Mouse (Mus musculus) heart, postnatal 0 days (tissue): ENCODE data around the gene Psmg4. TPM values are rescaled to one million over a fixed set of nuclear protein-coding genes. Genes with fewer than 3 reads are reported as not detected.

ENCODE experiments used
- ATAC-seq: fragments of 200-750 bp; cut with Nextera tagmentation; 2 replicates; pipeline ENCODE4 v1.8.0; 2017; ENCODE audit warnings: low read depth, moderate number of reproducible peaks, moderate library complexity; ENCODE audit not compliant: insufficient read depth
- DNase-seq: peaks from one replicate; pipeline ENCODE4 v3.0.0-alpha.2; 2016; ENCODE audit warnings: low spot score
- H3K27ac ChIP-seq: fragments of 300-500 bp; sonication (generic); 2 replicates; pipeline ENCODE4 v1.5.1; 2014; ENCODE audit warnings: low read depth, mild to moderate bottlenecking
- H3K27me3 ChIP-seq: fragments of 300-500 bp; sonication (generic); 2 replicates; pipeline ENCODE4 v1.6.1; 2014; ENCODE audit warnings: low read length, mixed read lengths; ENCODE audit not compliant: control insufficient read depth, insufficient read depth
- H3K36me3 ChIP-seq: fragments of 300-500 bp; sonication (generic); replicated peaks from 2 replicates; pipeline ENCODE4 v1.6.1; 2014; ENCODE audit warnings: low read length, mixed read lengths; ENCODE audit not compliant: control insufficient read depth, insufficient read depth
- H3K4me1 ChIP-seq: fragments of 300-500 bp; sonication (generic); 2 replicates; pipeline ENCODE4 v1.6.1; 2014; ENCODE audit warnings: antibody characterized with exemption; ENCODE audit not compliant: control insufficient read depth, insufficient read depth
- H3K4me2 ChIP-seq: fragments of 300-500 bp; sonication (generic); 2 replicates; pipeline ENCODE4 v1.6.1; 2014; ENCODE audit warnings: low read depth, mild to moderate bottlenecking, low read length, moderate library complexity
- H3K4me3 ChIP-seq: fragments of 300-500 bp; sonication (generic); 2 replicates; pipeline ENCODE4 v1.5.1; 2014; ENCODE audit warnings: low read depth, low read length
- H3K9ac ChIP-seq: fragments of 300-500 bp; sonication (generic); replicated peaks from 2 replicates; pipeline ENCODE4 v1.6.1; 2014; ENCODE audit warnings: low read depth, low read length, mixed read lengths
- H3K9me3 ChIP-seq: fragments of 300-500 bp; sonication (generic); replicated peaks from 2 replicates; pipeline ENCODE4 v1.6.1; 2016; ENCODE audit warnings: low read length; ENCODE audit not compliant: control insufficient read depth
- CTCF ChIP-seq: IDR thresholded peaks from 2 replicates; pipeline ENCODE4 v1.5.1; 2016; ENCODE audit warnings: antibody characterized with exemption, control low read depth, low read depth
- EP300 ChIP-seq: IDR thresholded peaks from 2 replicates; pipeline ENCODE4 v1.6.1; 2016; ENCODE audit warnings: antibody characterized with exemption, low read depth
- WGBS: fragments of 180-500 bp; shearing (Covaris S2); extraction: QIAGEN DNeasy Blood & Tissue Kit; methylation state at CpG from one replicate; pipeline ENCODE4 v1.1.7; 2014; 5-methylcytosine and 5-hydroxymethylcytosine counted together
- polyA plus RNA-seq: library from polyadenylated mRNA; unstranded; fragments of >200 nt; fragmentation: Nextera tagmentation; extraction: Ambion mirVana; gene quantifications from 2 replicates; pipeline ENCODE4 v1.2.1, GENCODE M21; 2015
- total RNA-seq: library from RNA; depleted of rRNA; stranded (reverse); fragments of >200 nt; gene quantifications from 2 replicates; pipeline ENCODE4 v1.2.3, GENCODE M21; 2014; ENCODE audit warnings: low replicate concordance

Psmg4 gene
- total and polyA plus RNA-seq, 2 experiments from 2014 or later: 58.0 to 86.3 TPM

GRCm38 (mm10) chr13:34148181-34148580, 14.6 kb upstream of the Psmg4 start:
- no peaks in the 10 kb centered on the region for H3K27me3 ChIP-seq
- no peaks in the 10 kb centered on the region for H3K9me3 ChIP-seq
- H3K36me3 ChIP-seq: no peaks in the 10 kb centered on the region
- H3K4me3 ChIP-seq: peak overlapping the region; percentile 55; the same call in 1 of the 2 replicates
- H3K4me1 ChIP-seq: peaks cover 28% of the 10 kb centered on the region
- WGBS: 75% methylated on average over 3 of the region's 3 CpGs
- no peak for ATAC-seq
- TF ChIP-seq EP300: no peak
- TF ChIP-seq CTCF: no peak
- DNase-seq: no peak
- H3K9ac ChIP-seq: peak overlapping the region; percentile 62; the same call in 1 of the 2 replicates
- H3K4me2 ChIP-seq: peak overlapping the region; percentile 81
- peak overlapping the region; percentile 89 for H3K27ac ChIP-seq

DNA sequence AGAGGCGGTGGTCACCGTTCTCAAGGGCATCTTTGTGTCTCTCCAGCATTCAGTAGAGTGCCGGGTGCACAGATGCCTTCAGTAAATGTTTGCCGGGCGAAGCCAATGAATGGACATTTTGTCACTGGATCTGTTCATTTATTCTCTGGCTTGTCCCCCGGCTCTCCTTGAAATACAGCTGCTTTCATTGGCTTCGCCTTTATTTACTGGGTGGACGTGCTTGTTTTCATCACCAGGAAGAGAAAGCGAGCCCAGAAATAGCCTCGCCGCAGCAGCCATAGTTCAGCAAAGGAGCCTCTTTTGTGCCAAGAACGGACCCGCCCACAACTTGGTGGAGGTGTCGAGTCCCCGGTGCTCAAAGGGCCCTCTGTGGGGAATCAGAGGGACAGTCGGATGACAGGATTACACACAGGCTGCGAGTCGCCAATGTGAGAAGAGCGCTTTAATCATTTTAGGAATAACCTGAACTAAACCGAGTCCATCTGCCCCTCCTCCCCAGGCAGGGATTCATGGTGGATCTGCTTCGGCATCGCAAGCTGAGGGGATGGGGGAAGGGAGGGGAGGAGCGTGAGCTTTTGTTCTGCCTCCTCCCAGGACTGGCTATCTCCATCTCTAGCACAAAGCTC, 13.9 kb upstream of the Psmg4 start:
- Histone ChIP-seq H3K27ac (peak overlapping the region; percentile 89), H3K36me3 (no peaks in the 10 kb centered on the region)

DNA sequence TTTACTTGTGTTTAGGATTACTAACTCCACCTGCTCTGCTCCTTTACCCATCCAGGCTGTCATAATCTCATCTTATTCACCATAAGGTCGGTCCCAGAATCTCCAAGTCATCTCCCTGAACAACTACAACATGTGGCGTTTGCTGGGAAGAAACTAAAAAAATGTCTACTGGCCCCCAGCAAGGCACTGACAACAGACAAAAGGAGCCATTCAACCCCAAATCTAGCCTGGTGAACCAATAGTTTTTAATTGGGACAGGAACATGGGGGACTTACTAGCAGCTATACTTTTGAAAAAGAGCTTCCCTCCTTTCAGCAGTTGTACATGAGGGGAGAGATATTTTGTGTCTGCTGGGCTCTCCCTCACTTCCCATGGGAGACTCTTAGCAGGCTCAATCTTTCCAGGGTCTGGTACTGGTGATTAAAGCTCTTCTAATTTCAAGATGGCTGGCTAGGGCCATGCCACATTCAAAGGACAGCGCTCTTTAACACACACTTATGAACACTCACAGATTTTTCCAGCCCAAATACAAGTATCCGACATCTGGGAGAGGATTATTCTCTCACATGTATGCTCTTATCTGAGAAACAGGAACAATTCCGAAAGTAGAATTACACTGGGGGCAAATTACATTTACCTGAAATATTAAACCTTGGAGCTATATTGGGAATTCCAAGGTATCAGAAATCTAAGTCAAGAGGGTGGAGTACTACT, 13.1 kb upstream of the Psmg4 start:
- TF ChIP-seq EP300: no peak
- TF ChIP-seq CTCF: no peak
- H3K9me3 ChIP-seq: no peaks in the 10 kb centered on the region
- no peak for ATAC-seq
- WGBS: 43% methylated on average over 5 of the region's 5 CpGs
- peak overlapping the region; percentile 89 for H3K27ac ChIP-seq
- peak overlapping the region; percentile 81 for H3K4me2 ChIP-seq
- no peaks in the 10 kb centered on the region for H3K36me3 ChIP-seq
- peaks cover 32% of the 10 kb centered on the region for H3K4me1 ChIP-seq
- no peak for DNase-seq
- H3K9ac ChIP-seq: peak overlapping the region; percentile 23
- no peaks in the 10 kb centered on the region for H3K27me3 ChIP-seq
- peak overlapping the region; percentile 55 for H3K4me3 ChIP-seq

More for the DNA sequence above, 13.9 kb upstream of the Psmg4 start:
- Histone ChIP-seq H3K4me3 (peak overlapping the region; percentile 55), H3K9ac (peak overlapping the region; percentile 62), H3K4me2 (peak overlapping the region; percentile 81), H3K9me3 (no peaks in the 10 kb centered on the region), H3K27me3 (no peaks in the 10 kb centered on the region), H3K4me1 (peaks cover 28% of the 10 kb centered on the region)
- 3% methylated on average over 23 of the region's 23 CpGs for WGBS
- DNase-seq (peak; percentile 77), ATAC-seq (peak; percentile 73)
- TF ChIP-seq CTCF: no peak
- TF ChIP-seq EP300: no peak; the same call in 1 of the 2 replicates

DNA sequence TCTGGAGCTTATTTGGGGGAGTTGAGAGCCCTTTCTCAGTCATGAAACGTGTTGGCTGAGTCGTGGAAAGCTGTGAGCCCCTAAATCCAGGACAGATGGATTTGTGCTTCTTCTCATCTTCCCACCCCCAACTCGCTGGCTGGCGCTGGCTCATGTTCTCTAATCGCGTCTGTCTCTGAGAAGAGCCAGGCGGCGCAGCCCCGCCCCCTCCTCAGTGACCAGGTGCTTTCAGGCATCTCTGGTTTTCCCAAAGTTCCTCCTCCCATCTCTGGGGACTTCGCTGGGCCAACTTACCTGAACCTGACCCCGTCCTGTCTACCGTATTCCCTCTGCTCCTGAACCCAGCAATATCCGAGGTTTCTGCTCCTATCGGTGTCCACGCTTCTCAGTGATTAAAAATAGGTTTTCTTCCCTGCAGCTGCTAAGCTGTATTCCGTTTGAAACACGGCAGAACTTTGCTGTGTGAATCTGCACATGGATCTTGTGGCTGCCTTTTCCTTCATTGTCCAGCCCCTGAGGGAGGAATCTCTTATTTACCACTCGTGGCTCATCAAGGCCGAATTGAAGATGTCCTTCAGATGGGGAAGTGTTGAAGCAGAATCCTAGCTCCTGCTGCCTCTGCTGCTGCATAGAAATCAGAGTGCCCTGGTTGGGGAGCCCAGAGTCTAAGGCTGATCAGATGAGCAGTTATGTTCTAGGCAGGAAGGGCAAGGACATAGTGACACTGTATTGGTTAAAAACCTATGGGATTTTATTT, 12.3 kb upstream of the Psmg4 start:
- Histone ChIP-seq H3K27me3 (no peaks in the 10 kb centered on the region), H3K4me3 (peak overlapping the region; percentile 19; the same call in 1 of the 2 replicates), H3K4me1 (peaks cover 34% of the 10 kb centered on the region), H3K27ac (peak overlapping the region; percentile 89), H3K9ac (peak overlapping the region; percentile 23; the same call in 1 of the 2 replicates), H3K9me3 (no peaks in the 10 kb centered on the region), H3K36me3 (no peaks in the 10 kb centered on the region), H3K4me2 (peak overlapping the region; percentile 81)
- no peak for TF ChIP-seq CTCF
- TF ChIP-seq EP300: no peak
- 9% methylated on average over 19 of the region's 19 CpGs for WGBS
- ATAC-seq (no peak), DNase-seq (no peak)

- ATAC-seq (no peak), DNase-seq (no peak)
- Histone ChIP-seq H3K9me3 (no peaks in the 10 kb centered on the region), H3K4me1 (peaks cover 43% of the 10 kb centered on the region), H3K27me3 (no peaks in the 10 kb centered on the region), H3K36me3 (no peaks in the 10 kb centered on the region), H3K4me2 (no peak overlapping the region), H3K9ac (no peak overlapping the region), H3K4me3 (no peak overlapping the region), H3K27ac (no peak overlapping the region)
- TF ChIP-seq EP300: no peak
- no peak for TF ChIP-seq CTCF
- 76% methylated on average over 1 of the region's 1 CpGs for WGBS
Observed at GRCm38 (mm10) chr13:34151425-34151824, 11.3 kb upstream of the Psmg4 start.
